Mouse (Mus musculus) neural tube, embryonic 13.5 days (tissue): ENCODE data around the gene Usp34. TPM values are rescaled to one million over a fixed set of nuclear protein-coding genes. Genes with fewer than 3 reads are reported as not detected.

ENCODE experiments used
- ATAC-seq: fragments of 200-750 bp; cut with Nextera tagmentation; 2 replicates; pipeline ENCODE4 v1.8.0; 2017; ENCODE audit warnings: low read depth, mild to moderate bottlenecking, moderate TSS enrichment, moderate library complexity
- H3K27ac ChIP-seq: fragments of 300-500 bp; sonication (generic); replicated peaks from 2 replicates; pipeline ENCODE4 v1.5.1; 2015; ENCODE audit warnings: moderate library complexity, mild to moderate bottlenecking, inconsistent platforms
- H3K27me3 ChIP-seq: fragments of 300-500 bp; sonication (generic); 2 replicates; pipeline ENCODE4 v1.6.1; 2015; ENCODE audit warnings: mild to moderate bottlenecking, inconsistent platforms
- H3K36me3 ChIP-seq: fragments of 300-500 bp; sonication (generic); 2 replicates; pipeline ENCODE4 v1.6.1; 2015; ENCODE audit warnings: mild to moderate bottlenecking, inconsistent platforms
- H3K4me1 ChIP-seq: fragments of 300-500 bp; sonication (generic); replicated peaks from 2 replicates; pipeline ENCODE4 v1.6.1; 2015; ENCODE audit warnings: inconsistent platforms
- H3K4me2 ChIP-seq: fragments of 300-500 bp; sonication (generic); 2 replicates; pipeline ENCODE4 v1.6.1; 2015; ENCODE audit warnings: inconsistent platforms, mild to moderate bottlenecking, moderate library complexity
- H3K4me3 ChIP-seq: fragments of 300-500 bp; sonication (generic); 2 replicates; pipeline ENCODE4 v1.5.1; 2015; ENCODE audit warnings: mild to moderate bottlenecking, inconsistent platforms
- H3K9ac ChIP-seq: fragments of 300-500 bp; sonication (generic); 2 replicates; pipeline ENCODE4 v1.6.1; 2015; ENCODE audit warnings: moderate library complexity, mild to moderate bottlenecking, inconsistent platforms
- H3K9me3 ChIP-seq: fragments of 300-500 bp; sonication (generic); 2 replicates; pipeline ENCODE4 v1.6.1; 2016; ENCODE audit warnings: inconsistent platforms
- WGBS: fragments of 180-500 bp; shearing (Covaris S2); methylation state at CpG from one replicate; pipeline ENCODE4 v1.1.7; 2015; 5-methylcytosine and 5-hydroxymethylcytosine counted together
- microRNA-seq: library from miRNA; unstranded; fragments of <30 nt; microRNA quantifications from one replicate; pipeline ENCODE4, GENCODE M21; 2016
- polyA plus RNA-seq: library from polyadenylated mRNA; unstranded; fragments of >200 nt; fragmentation: Nextera tagmentation; extraction: Ambion mirVana; gene quantifications from 2 replicates; pipeline ENCODE4 v1.2.1, GENCODE M21; 2015

Usp34 gene
- polyA plus RNA-seq, 1 experiment from 2014 or later = 27.3 TPM

DNA sequence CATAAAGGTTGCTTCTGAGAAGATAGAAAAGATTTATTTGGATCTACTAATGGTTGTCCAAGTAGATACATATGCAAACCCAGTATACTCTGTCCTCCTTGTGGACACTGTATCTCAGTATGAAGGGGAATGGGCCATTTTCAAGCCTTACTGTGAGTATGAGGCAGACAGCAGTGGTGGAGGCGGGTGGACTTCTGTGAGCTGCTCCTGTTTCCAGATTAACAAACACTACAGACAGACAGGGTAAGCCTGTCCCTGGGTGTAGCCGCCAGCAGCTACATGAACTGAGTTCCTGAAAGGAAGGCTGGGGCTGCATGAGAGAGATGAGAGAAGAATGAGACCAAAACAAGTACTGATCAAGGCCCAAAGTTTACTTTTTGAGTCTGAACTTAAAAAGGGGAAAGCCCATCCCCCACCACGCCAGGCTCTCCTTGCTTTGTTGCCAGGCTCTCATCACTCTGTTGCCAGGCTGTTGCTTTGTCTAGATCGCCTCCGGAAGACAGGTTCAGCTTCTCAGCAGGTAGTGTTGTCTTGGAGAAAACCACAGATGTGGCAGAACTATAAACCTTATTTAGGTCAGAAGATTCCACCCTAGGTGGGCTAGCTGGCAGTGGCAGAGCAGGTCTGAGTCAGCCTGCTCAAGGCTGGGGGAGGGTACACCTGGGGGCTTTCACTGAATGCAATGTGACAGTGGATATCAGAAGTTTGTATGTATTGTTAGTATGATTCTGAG lies 213.9 kb downstream of the Usp34 start, which contains the start of gene 1700093K21Rik:
TSS of gene 1700093K21Rik (minus strand) at position 683 of the 733 bp plus-strand sequence.
- ATAC-seq = no peak
- no peaks in the 10 kb centered on the region for H3K27me3 ChIP-seq
- H3K4me3 ChIP-seq = no peak within 1 kb of the TSS
- no peaks in the 10 kb centered on the region for H3K36me3 ChIP-seq
- H3K4me2 ChIP-seq = no peak within 1 kb of the TSS
- no peak within 1 kb of the TSS for H3K27ac ChIP-seq
- whole genome bisulfite sequencing = 35% methylated on average over 5 of the region's 5 CpGs
- no peaks in the 10 kb centered on the region for H3K4me1 ChIP-seq
- H3K9ac ChIP-seq = no peak within 1 kb of the TSS
- no peaks in the 10 kb centered on the region for H3K9me3 ChIP-seq

GRCm38 (mm10) chr11:23537446-23537845 lies 230.8 kb downstream of the Usp34 start:
- Histone ChIP-seq H3K4me1 (no peaks in the 10 kb centered on the region), H3K4me3 (no peak overlapping the region), H3K9ac (no peak overlapping the region), H3K4me2 (no peak overlapping the region), H3K9me3 (no peaks in the 10 kb centered on the region; the same call in 1 of the 2 replicates), H3K27ac (no peak overlapping the region), H3K36me3 (no peaks in the 10 kb centered on the region), H3K27me3 (no peaks in the 10 kb centered on the region)
- ATAC-seq = no peak
- 84% methylated on average over 2 of the region's 2 CpGs for WGBS

Small RNAs within 50 kb of the gene (microRNA-seq; reads per million reads assigned to microRNA genes)
- gene Gm47279 = not detected

Other genes starting within 250 kb of the Usp34 start
- 66.7 and 74.3 TPM in 2 replicates for gene Xpo1, start 50.9 kb upstream of the Usp34 start, polyA plus RNA-seq
- 120 and 123 TPM in 2 replicates for gene Ahsa2, start 191.1 kb downstream of the Usp34 start, polyA plus RNA-seq
- 0.22 and 0.39 TPM in 2 replicates for gene 1700093K21Rik, start 214.3 kb downstream of the Usp34 start, polyA plus RNA-seq